Mouse (Mus musculus) myocyte (in vitro differentiated cells): ENCODE measurements at regions not wholly inside any gene's neighbourhood (a gene's known extent, or its start where the extent isn't known, plus 50 kb on each side); places are given as distances from the start of the nearest gene placed in this dataset.

Experiments used
- H3K27me3 ChIP-seq: one replicate; pipeline ENCODE4 v1.6.1; 2011; ENCODE audit not compliant: control insufficient read depth, insufficient read depth, insufficient read length
- H3K36me3 ChIP-seq: one replicate; pipeline ENCODE4 v1.6.1; 2011; ENCODE audit not compliant: control insufficient read depth, insufficient read depth
- H3K4me2 ChIP-seq: one replicate; pipeline ENCODE4 v1.6.1; 2011; ENCODE audit warnings: low read depth, control low read depth
- H3K4me3 ChIP-seq: one replicate; pipeline ENCODE4 v1.5.1; 2011; ENCODE audit warnings: mild to moderate bottlenecking, control low read depth, moderate library complexity
- H3K79me2 ChIP-seq: one replicate; pipeline ENCODE4 v1.6.1; 2011; ENCODE audit not compliant: control insufficient read depth, insufficient read depth
- H3ac ChIP-seq: one replicate; pipeline ENCODE4 v1.6.1; 2011; ENCODE audit not compliant: control insufficient read depth, insufficient read length
- CEBPB ChIP-seq: IDR thresholded peaks from 2 replicates; pipeline ENCODE4 v1.6.1; 2011; ENCODE audit warnings: mild to moderate bottlenecking, moderate library complexity; ENCODE audit not compliant: poor library complexity, insufficient read depth, severe bottlenecking
- E2F4 ChIP-seq: IDR thresholded peaks from one replicate; pipeline ENCODE4 v1.6.1; 2011; ENCODE audit warnings: mild to moderate bottlenecking, control low read depth, moderate library complexity; ENCODE audit not compliant: insufficient read depth
- MAX ChIP-seq: IDR thresholded peaks from one replicate; pipeline ENCODE4 v1.6.1; 2011; ENCODE audit warnings: low read depth, mild to moderate bottlenecking, control low read depth
- MYOD1 ChIP-seq, 3 experiments: IDR thresholded peaks; one replicate each; pipeline ENCODE4 v1.6.1; 2011; ENCODE audit warnings: control low read depth in 2 of 3, low read depth in 2 of 3, mild to moderate bottlenecking in 2 of 3, moderate library complexity in 1 of 3; ENCODE audit not compliant: insufficient read length in 2 of 3, control insufficient read depth in 1 of 3
- MYOG ChIP-seq, 3 experiments: IDR thresholded peaks; one replicate each; pipeline ENCODE4 v1.6.1; 2011; ENCODE audit warnings: control low read depth in 2 of 3, low read depth in 2 of 3, mild to moderate bottlenecking in 2 of 3; ENCODE audit not compliant: insufficient read length in 2 of 3, control insufficient read depth in 1 of 3, insufficient read depth in 1 of 3
- POLR2A ChIP-seq: IDR thresholded peaks from one replicate; pipeline ENCODE4 v1.6.1; 2011; ENCODE audit warnings: low read depth, mild to moderate bottlenecking, control low read depth, moderate library complexity; ENCODE audit not compliant: insufficient read length
- POLR2AphosphoS2 ChIP-seq: IDR thresholded peaks from one replicate; pipeline ENCODE4 v1.6.1; 2011; ENCODE audit warnings: low read depth, control low read depth; ENCODE audit not compliant: insufficient read length
- REST ChIP-seq: IDR thresholded peaks from one replicate; pipeline ENCODE4 v1.6.1; 2011; ENCODE audit warnings: mild to moderate bottlenecking, control low read depth, moderate library complexity; ENCODE audit not compliant: insufficient read depth, insufficient read length
- SRF ChIP-seq: IDR thresholded peaks from one replicate; pipeline ENCODE4 v1.6.1; 2011; ENCODE audit warnings: low read depth; ENCODE audit not compliant: control insufficient read depth, insufficient read length
- TCF12 ChIP-seq: IDR thresholded peaks from one replicate; pipeline ENCODE4 v1.6.1; 2011; ENCODE audit warnings: mild to moderate bottlenecking, control low read depth; ENCODE audit not compliant: poor library complexity, insufficient read depth, severe bottlenecking
- TCF3 ChIP-seq: IDR thresholded peaks from one replicate; pipeline ENCODE4 v1.6.1; 2011; ENCODE audit warnings: low read depth, control low read depth; ENCODE audit not compliant: insufficient read length
- USF1 ChIP-seq: IDR thresholded peaks from one replicate; pipeline ENCODE4 v1.6.1; 2011; ENCODE audit warnings: low read depth, mild to moderate bottlenecking, control low read depth, moderate library complexity

GRCm38 (mm10) chr6:49603201-49603600 lies 207.8 kb downstream of the Stk31 start:
- no peak for TF ChIP-seq TCF3
- no peak for TF ChIP-seq CEBPB
- TF ChIP-seq MYOG (IDR thresholded peaks at IDR 0.05; ENCODE audit: control insufficient read depth in 1 of 3, insufficient read depth in 1 of 3, insufficient read length in 2 of 3, low read depth in 2 of 3) = no peak
- TF ChIP-seq POLR2A = no peak
- TF ChIP-seq REST = no peak
- no peak for TF ChIP-seq TCF12
- TF ChIP-seq E2F4 = no peak
- TF ChIP-seq SRF = no peak
- TF ChIP-seq POLR2AphosphoS2 = no peak
- no peak for TF ChIP-seq MYOD1 (IDR thresholded peaks at IDR 0.05; ENCODE audit: control insufficient read depth in 1 of 3, insufficient read length in 2 of 3, low read depth in 2 of 3)
- no peak for TF ChIP-seq MAX
- no peak for TF ChIP-seq USF1
- Histone ChIP-seq H3K27me3 (no peaks in the 10 kb centered on the region), H3K79me2 (no peaks in the 10 kb centered on the region), H3K4me2 (no peak overlapping the region), H3K4me3 (no peak overlapping the region), H3K36me3 (no peaks in the 10 kb centered on the region), H3ac (no peak overlapping the region)

GRCm38 (mm10) chr6:49603844-49604243 lies 208.4 kb downstream of the Stk31 start:
- Histone ChIP-seq H3K4me3 (no peak overlapping the region), H3ac (no peak overlapping the region), H3K36me3 (no peaks in the 10 kb centered on the region), H3K4me2 (no peak overlapping the region), H3K79me2 (no peaks in the 10 kb centered on the region), H3K27me3 (no peaks in the 10 kb centered on the region)
- no peak for TF ChIP-seq REST

- no peak overlapping the region for H3K4me2 ChIP-seq
- TF ChIP-seq REST = no peak
- TF ChIP-seq E2F4 = no peak
- TF ChIP-seq SRF = no peak
- no peaks in the 10 kb centered on the region for H3K36me3 ChIP-seq
- no peaks in the 10 kb centered on the region for H3K27me3 ChIP-seq
- H3K4me3 ChIP-seq = no peak overlapping the region
- no peak overlapping the region for H3ac ChIP-seq
- H3K79me2 ChIP-seq = no peaks in the 10 kb centered on the region
Observed at GRCm38 (mm10) chr6:49606028-49606427, 210.6 kb downstream of the Stk31 start.

- Histone ChIP-seq H3K4me3 (no peak overlapping the region), H3K27me3 (no peaks in the 10 kb centered on the region)
- no peak for TF ChIP-seq REST
- no peak for TF ChIP-seq SRF
- no peak for TF ChIP-seq MAX
- TF ChIP-seq USF1 = no peak
- TF ChIP-seq TCF3 = no peak
- TF ChIP-seq POLR2A = no peak
- no peak for TF ChIP-seq CEBPB
- TF ChIP-seq POLR2AphosphoS2 = no peak
Observed at GRCm38 (mm10) chr6:49606626-49607158, 211.3 kb downstream of the Stk31 start.

GRCm38 (mm10) chr6:49624080-49624479 lies 198.4 kb upstream of the Npy start:
- Histone ChIP-seq H3K4me3 (no peak overlapping the region), H3K27me3 (no peaks in the 10 kb centered on the region), H3ac (no peak overlapping the region), H3K36me3 (no peaks in the 10 kb centered on the region), H3K79me2 (no peaks in the 10 kb centered on the region), H3K4me2 (no peak overlapping the region)
- TF ChIP-seq REST (no peak), E2F4 (no peak), SRF (no peak), MYOG (IDR thresholded peaks at IDR 0.05; ENCODE audit: control insufficient read depth in 1 of 3, insufficient read depth in 1 of 3, insufficient read length in 2 of 3, low read depth in 2 of 3) (no peak), POLR2AphosphoS2 (no peak), TCF3 (no peak), USF1 (no peak), MAX (no peak), MYOD1 (IDR thresholded peaks at IDR 0.05; ENCODE audit: control insufficient read depth in 1 of 3, insufficient read length in 2 of 3, low read depth in 2 of 3) (no peak), POLR2A (no peak), TCF12 (no peak), CEBPB (no peak)

More at GRCm38 (mm10) chr6:49606626-49607158, 211.3 kb downstream of the Stk31 start:
- Histone ChIP-seq H3K79me2 (no peaks in the 10 kb centered on the region), H3K36me3 (no peaks in the 10 kb centered on the region), H3K4me2 (no peak overlapping the region), H3ac (no peak overlapping the region)

GRCm38 (mm10) chr6:49624564-49624963 lies 197.9 kb upstream of the Npy start:
- Histone ChIP-seq H3K79me2 (no peaks in the 10 kb centered on the region), H3K4me2 (no peak overlapping the region), H3K27me3 (no peaks in the 10 kb centered on the region), H3K4me3 (no peak overlapping the region), H3ac (no peak overlapping the region), H3K36me3 (no peaks in the 10 kb centered on the region)
- TF ChIP-seq MYOD1 (IDR thresholded peaks at IDR 0.05; ENCODE audit: control insufficient read depth in 1 of 3, insufficient read length in 2 of 3, low read depth in 2 of 3) (no peak), POLR2A (no peak), REST (no peak), SRF (no peak), CEBPB (no peak), MYOG (IDR thresholded peaks at IDR 0.05; ENCODE audit: control insufficient read depth in 1 of 3, insufficient read depth in 1 of 3, insufficient read length in 2 of 3, low read depth in 2 of 3) (no peak), TCF12 (no peak), MAX (no peak), POLR2AphosphoS2 (no peak), USF1 (no peak), TCF3 (no peak), E2F4 (no peak)
